Mouse (Mus musculus) MEL (cell line): ENCODE results near the gene Lrrc4.

Experiments
- CHD2 ChIP-seq: IDR thresholded peaks from 2 replicates; pipeline ENCODE4 v1.6.1; 2011; ENCODE audit warnings: low read length, improper control_type of control experiment
- CTCF ChIP-seq, 3 experiments: IDR thresholded peaks in 2 of 3; conservative IDR thresholded peaks in 1 of 3; 2 replicates each; pipeline ENCODE4 v1.5.1; 2011 to 2012; ENCODE audit warnings: low read length in 3 of 3, low read depth in 2 of 3, mild to moderate bottlenecking in 2 of 3, improper control_type of control experiment in 1 of 3, inconsistent platforms in 1 of 3, mixed read lengths in 1 of 3, moderate library complexity in 1 of 3; ENCODE audit not compliant: control insufficient read depth in 1 of 3, insufficient read depth in 1 of 3, poor library complexity in 1 of 3, severe bottlenecking in 1 of 3
- ETS1 ChIP-seq: IDR thresholded peaks from 2 replicates; pipeline ENCODE4 v1.6.1; 2012; ENCODE audit warnings: low read depth, mild to moderate bottlenecking, inconsistent platforms, low read length, improper control_type of control experiment, moderate library complexity
- MEF2A ChIP-seq: IDR thresholded peaks from 2 replicates; pipeline ENCODE4 v1.6.1; 2014; ENCODE audit warnings: low read depth, mild to moderate bottlenecking, inconsistent platforms, low read length, improper control_type of control experiment; ENCODE audit not compliant: poor library complexity, insufficient replicate concordance, severe bottlenecking; ENCODE audit errors: extremely low read depth
- POLR2AphosphoS2 ChIP-seq: IDR thresholded peaks from 2 replicates; pipeline ENCODE4 v1.6.1; 2011; ENCODE audit warnings: low read length, improper control_type of control experiment
- POLR2AphosphoS5 ChIP-seq: IDR thresholded peaks from 2 replicates; pipeline ENCODE4 v1.6.1; 2012; ENCODE audit warnings: low read depth, borderline replicate concordance, mild to moderate bottlenecking, inconsistent platforms, low read length, moderate library complexity, mixed read lengths
- TAL1 ChIP-seq: IDR thresholded peaks from 2 replicates; pipeline ENCODE4 v1.6.1; 2012; ENCODE audit warnings: mild to moderate bottlenecking, inconsistent platforms, low read length, moderate library complexity, mixed read lengths
- TCF12 ChIP-seq: IDR thresholded peaks from 2 replicates; pipeline ENCODE4 v1.6.1; 2014; ENCODE audit warnings: low read depth, mild to moderate bottlenecking, inconsistent platforms, low read length, improper control_type of control experiment, moderate library complexity

- no peak for TF ChIP-seq CTCF (IDR thresholded peaks at IDR 0.05 in 2 of 3, conservative IDR thresholded peaks at IDR 0.05 in 1 of 3; ENCODE audit: control insufficient read depth in 1 of 3, insufficient read depth in 1 of 3, low read depth in 2 of 3, low read length in 3 of 3, poor library complexity in 1 of 3, severe bottlenecking in 1 of 3)
- no peak for TF ChIP-seq TCF12
- TF ChIP-seq POLR2AphosphoS2, result no peak
- no peak for TF ChIP-seq TAL1
- TF ChIP-seq POLR2AphosphoS5, result no peak
- no peak for TF ChIP-seq ETS1
- TF ChIP-seq MEF2A, result no peak
- TF ChIP-seq CHD2, result no peak
Measured at GRCm38 (mm10) chr6:28783953-28784352, 47.6 kb downstream of the Lrrc4 start.
